Mouse (Mus musculus) cerebellum, postnatal 10 days (tissue): ENCODE data around the gene St14.
"Not testable (repeated sequence)": the region's sequence is repeated elsewhere in the genome, so short reads cannot be mapped to it uniquely, and the experiment has no call there.

Experiments used
- DNase-seq, 2 experiments: peaks; one replicate each; pipeline ENCODE4 v3.0.0; 2021; ENCODE audit warnings: mixed read lengths in 2 of 2

The St14 gene

DNA sequence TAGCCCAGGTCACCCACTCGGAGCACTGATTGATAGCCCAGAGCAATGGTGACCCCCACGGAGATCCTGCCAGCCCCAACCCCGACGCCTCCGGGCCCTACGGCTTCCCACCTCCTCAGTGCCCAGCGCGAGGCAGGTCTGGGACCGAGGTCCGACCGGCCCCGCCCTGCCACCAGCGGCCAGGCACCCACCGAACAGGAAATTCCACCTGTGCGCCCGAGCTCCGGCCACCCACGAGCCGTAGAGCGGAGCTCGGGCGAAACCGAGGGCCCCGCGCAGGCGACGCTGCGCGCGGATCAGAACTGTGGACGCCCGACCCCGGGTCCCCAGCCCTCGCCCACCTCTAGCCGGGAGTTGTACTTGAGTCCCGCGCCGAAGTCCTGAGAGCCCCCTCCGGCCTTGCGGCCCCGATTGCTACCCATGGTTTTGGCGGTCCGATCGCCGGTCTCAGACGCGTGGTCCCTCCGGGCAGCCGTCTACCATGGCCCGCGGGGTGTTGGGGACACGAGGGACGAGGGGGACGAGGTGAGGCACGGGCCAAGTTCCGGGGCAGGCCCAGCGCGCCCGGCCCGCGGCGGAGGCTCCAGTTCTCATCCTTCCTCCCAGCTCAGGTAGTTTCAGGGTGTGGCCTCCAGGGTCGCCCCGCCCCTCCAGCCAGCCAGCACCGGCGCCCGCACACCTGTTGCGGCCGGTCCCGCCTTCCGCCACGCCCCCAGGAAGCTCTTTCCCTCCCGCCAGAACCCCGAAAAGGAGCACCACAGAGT lies at the start of gene St14:
Gene St14, minus strand, starts transcription at position 649 of the 764 bp plus-strand sequence.
- peak; percentile 41 to 50 for DNase-seq

DNA sequence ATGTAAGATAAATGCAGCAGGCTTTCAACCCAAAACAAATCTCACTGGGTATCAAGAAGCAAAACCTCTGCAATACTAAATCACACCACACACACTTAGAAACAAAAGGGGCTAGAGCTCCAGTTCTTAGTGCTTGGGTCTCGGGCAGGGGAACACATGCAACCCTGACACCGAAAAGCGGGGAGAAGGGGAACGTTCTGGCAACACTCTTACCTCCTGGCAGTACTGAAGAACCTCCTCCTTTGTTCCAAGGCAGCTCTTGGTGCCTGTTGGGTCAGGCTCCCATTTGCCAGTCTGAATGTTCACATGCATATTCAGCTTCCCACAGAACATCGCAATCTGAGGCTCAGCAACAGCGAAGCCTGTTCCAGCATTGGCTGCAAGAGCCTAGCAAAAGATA lies 46.0 kb upstream of the St14 start:
- DNase-seq = no peak

DNA sequence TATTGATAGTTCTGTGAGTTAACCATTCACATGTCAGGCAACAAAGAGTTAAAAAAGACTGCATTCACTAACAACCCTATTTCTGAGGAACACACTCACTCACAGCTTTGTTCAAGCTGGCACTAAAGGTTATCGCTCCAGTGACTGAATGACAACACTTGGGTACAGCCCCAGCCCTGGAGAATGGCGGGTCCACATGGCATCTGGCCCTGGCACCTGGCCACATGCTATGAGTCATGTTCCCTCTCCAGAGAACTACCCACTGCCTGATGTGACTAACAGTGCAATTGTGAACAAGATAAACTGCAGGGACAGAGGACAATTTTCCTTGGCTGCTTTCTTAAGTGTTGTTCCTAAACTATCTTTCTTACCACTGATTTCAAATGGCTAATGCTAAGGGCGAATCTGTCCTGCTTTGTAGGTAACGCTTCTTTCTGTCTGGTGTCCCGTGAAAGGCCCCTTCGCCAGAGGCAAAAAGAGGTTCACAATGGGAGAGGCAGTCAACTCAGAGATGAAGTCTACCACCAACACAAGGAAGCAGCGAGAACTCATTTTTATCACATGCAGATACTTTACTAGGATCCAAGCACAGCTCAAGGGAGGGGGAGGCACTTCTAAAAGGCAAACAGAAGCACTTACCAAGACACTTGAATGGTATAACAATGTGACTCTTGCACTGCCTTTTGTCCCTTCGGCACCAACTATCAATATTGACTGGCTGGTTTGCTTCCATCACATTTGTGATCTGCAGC lies 44.9 kb upstream of the St14 start:
- peak; percentile 91 to 93 for DNase-seq

DNA sequence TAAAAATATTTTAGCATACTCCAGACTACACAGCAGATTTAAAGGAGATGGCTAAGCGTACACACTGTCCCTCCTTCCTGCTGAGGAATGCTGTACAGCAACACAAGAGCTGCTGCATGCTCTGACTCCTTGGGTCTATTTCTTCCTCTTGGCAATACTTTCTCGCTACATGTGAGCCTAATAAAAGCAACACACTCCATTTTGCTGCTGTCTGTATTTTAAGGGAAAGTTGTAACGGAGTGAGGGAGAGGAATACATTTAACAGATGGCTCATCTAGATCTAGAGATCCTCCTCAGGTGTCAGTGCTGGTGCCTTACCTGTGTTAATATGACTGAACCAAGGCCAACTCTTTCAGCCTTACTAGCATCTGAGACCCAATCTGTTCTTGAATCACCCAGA lies 44.3 kb upstream of the St14 start:
- DNase-seq = no peak

DNA sequence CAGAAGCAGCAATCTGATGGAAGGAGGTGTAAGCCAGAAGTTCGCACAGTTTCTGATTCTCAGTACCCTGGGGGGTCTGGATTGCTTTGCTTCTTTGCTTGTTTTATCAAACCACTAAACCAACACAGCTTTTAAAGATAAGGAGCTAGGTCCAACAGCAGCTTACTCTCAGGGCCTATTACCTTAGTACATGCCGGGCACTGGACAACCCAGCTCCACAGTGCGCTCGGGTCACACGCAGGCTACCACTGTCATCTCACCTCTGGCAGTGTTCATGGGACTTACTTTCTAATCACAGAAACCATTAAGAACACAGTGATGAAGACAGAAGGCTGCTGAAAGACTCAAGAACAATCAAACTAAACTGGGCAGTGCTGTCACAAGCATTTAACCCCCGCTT lies 43.7 kb upstream of the St14 start:
- DNase-seq = no peak

DNA sequence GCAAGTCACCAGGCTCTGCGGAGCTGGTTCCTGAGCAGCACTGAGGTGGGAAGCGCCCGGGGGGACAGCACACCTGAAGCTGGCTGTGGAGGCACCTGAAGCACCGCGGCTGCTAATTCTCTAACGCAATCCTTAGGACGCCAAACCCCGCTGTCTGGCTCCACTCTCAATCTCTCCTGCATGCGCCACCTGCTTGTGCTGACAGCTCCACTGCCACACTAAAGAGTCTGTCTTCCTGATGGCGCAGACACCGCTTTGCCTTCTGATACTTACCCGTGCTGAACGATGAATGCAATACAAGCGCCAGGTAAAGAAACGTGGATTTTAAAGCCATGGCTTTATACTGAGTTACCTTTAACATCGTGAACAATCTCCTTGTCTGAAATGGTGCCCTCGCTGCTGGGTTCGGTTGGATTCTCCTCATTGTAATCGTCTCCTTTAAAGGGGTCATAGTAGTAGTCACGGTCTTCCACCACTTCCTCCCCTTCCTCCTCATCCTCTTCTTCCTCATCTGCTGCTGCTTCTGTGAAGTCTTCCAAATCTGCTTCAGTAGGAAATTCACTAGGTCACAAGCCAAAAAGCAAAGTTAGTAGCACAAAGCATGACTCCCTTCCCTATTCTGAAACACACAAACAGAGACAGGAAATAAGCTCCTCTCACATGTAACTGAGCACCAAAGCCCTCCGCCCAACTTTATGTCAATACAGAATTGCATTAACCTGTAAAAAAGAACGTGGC lies 36.9 kb upstream of the St14 start:
- no peak for DNase-seq

DNA sequence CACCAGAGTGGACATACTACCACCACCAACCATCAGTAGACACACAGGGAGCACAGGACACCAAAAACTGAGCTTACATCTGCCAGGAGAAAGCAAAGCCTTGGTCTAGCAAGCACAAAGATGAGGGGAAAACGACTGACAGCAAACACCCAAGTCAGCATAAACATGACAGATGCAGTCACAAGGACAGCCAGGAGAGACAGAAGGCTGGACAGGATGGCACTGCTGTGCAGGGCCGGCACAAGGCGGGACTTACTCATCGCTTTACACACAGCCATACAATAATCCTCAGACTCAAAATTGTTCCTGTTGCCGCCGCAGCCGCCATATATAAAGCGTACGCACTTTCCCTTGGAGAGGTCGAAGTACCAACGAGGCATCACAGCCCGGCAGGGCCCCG lies 35.7 kb upstream of the St14 start:
- DNase-seq = peak; percentile 15 to 22

DNA sequence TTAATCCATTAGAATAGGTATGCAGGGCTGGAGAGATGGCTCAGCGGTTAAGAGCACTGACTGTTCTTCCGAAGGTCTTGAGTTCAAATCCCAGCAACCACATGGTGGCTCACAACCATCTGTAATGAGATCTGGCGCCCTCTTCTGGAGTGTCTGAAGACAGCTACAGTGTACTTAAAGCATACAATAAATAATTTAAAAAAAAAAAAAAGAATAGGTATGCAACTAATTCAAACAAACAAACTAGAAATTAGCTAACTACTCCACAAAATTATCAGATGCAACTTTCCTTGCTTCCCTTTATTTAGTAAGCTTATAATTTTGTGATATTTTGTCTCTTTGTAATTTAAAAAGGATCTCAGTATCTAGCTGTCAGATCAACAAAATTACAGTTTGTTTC lies 33.9 kb upstream of the St14 start:
- not testable (repeated sequence) for DNase-seq

DNA sequence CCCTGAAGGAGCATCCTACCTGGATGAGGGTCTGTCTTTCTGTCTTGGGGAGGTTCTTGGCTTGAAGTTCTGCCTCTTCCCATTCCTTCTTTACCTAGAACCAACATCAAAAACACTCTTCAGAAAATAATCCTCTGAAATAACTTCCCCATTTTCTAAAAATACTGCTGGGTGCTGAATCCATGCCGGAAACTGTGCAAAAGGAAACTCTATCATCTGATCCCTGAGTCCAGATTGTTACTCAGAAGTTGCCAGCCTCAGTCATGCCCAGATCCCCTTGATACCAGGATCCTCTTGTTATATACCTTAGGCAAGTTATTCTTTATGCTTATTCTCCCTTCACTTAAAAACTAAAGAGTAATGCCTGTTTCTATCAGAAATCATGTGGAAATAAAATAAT lies 31.7 kb upstream of the St14 start:
- no peak for DNase-seq

DNA sequence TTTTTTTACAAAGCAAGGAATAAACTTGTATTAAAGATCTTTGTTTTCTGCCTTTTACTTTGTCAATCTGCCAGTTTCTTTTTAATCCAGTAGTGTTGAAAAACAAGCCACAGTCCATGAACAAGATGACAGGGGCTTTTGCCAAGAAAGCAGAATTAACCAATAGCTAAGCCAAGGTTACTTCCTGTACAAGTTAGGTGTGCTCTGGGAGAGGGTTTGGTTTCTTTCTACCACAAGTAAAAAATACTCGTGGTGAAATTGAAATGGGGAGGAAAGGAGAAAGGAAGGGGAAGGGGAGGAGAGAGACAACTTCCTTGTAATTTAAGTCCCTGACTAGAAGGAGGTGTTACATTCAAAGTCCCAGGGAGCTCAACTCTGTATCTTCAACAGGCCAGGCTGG lies 31.3 kb upstream of the St14 start:
- DNase-seq = no peak

DNA sequence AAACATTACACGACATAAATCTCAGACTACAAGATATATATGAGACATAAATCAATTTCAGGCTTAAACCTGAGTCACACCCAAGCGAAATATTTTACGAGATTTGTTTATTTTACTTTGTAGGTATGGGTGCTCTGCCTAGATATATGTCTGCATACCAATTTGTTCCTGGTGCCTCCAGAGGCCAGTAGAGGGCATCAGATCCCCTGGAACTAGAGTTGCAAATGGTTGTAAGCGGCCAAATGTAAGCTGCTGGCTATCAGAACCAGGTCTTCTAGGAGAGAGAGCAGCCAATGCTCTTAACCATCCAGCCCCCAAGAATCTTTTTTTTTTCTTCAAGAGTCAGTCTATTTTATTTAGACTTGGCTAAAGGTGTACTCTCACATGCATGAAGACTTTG lies 28.3 kb upstream of the St14 start:
- DNase-seq = peak; percentile 49 to 57

DNA sequence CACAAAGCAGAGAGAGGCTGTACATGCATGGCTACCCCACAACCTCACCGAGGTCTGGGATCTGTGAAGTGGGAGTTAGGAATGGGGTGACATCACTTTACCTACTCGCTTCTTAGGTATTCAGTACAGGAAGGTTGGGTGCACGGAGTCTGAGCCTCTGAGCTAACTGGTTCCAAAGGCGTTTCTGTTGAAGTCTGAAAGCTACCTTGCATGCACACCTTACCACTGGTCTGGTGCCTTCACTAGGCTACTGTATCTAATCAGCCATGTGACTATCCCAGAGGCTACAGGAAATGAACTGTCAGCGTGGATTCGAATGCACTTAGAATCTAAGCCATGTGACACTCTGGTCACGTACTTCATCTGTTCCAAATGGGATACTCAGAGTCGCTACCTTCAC lies 24.9 kb upstream of the St14 start:
- no peak for DNase-seq

DNA sequence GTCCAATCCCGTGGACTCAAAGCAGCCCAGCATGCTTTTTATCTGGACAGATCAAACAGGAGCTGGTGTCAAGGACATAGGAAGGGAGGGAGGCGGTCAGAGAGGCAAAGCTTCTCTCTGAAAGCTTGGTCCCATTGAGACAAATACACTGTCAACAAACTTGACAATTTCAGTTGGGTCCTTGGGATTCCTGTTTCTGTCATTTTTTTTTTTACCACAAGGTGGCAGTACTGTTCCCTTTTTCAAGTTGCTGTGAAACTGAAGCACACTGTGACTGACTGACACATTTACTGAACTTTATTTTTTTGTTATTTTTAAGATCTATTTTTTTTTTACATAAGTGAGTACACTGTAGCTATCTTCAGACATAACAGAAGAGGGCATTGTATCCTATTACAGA lies 19.4 kb upstream of the St14 start:
- peak in 1 of 2 experiments; percentile 75 for DNase-seq

DNA sequence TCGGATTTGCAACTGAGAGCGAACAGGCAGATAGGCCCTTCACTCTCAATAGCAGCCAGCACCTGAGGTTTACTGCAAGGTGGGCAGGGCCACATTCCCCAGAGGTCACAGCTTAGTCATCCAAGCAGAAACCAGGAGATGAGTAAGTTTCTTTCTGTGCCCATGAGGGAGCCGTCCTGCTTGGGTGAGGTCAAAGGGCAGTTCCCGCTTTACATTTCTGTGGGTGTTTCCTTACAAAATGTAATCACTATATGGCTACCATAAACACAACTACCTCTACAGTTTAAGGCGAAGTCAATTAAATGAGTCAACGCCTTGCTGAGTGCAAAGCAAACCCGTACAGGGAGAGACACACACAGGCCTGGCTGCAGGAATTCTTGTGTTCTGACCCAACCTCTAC lies 16.5 kb upstream of the St14 start:
- DNase-seq = no peak

DNA sequence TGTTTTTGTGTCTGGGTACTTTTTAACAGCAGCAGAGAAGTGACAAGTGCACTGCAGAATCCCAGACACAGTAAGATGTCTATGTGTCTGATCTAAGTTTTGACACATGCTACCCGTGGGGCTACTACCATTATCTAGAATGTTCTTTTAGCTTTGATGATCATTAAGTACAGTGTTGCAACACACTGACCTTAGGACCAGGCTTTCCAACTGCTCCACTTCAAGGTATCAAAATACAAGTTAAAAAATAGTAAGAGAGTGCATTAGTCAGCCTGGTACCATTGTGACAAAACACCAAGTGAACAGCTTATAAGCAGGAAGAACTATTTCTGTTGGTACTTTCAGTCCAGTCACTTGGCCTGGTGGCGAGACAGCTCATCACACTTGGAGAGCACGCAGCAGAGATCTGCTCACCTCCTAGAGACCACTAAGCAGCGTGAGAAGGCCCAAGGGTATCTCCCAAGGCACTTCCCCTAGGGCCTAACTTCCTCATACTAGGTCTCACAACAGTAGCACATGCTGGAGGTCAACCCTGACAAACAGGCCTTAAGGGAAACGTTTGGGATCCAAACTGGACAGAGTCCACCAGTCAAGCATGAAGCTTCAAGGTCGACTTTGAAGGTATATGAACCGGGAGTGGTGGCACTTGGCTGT lies 13.7 kb upstream of the St14 start:
- DNase-seq = no peak

DNA sequence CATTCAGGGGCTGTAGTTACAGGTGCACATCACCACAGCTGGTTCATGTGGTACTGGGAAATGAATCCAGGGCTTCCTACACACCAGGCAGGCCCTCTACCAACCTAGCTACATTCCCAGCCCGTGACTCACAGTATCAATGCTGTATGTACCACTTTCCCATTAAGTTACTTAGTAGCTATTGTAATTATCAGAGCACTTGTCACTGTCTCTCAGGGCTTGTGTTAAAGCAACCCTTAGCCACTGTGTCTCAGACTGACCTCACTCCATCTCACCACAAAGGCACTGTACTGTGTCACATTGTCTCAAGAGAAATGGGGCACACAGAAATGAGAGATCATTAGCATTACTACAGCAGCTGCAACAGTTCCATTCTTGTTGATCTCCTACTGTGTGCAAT lies 11.3 kb upstream of the St14 start:
- no peak for DNase-seq

DNA sequence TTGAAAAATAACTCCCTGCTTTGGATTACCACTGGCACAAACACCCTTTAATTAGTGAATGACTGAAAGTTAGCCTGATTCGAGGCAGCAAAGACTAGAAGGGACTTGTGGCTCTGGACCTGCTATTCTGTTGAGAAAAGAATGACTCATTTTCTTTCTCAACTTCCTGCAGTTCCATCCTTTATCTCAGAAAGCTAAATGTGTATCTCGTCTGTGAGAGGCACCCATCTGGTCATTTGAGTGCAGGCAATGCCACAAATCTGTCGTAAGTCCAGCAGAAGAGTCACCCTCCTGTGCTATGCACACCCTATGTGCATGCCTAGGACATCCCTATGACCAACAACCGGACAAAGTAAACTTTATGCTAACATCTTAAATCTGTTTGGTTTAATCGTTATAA lies 1.5 kb upstream of the St14 start:
- no peak for DNase-seq

DNA sequence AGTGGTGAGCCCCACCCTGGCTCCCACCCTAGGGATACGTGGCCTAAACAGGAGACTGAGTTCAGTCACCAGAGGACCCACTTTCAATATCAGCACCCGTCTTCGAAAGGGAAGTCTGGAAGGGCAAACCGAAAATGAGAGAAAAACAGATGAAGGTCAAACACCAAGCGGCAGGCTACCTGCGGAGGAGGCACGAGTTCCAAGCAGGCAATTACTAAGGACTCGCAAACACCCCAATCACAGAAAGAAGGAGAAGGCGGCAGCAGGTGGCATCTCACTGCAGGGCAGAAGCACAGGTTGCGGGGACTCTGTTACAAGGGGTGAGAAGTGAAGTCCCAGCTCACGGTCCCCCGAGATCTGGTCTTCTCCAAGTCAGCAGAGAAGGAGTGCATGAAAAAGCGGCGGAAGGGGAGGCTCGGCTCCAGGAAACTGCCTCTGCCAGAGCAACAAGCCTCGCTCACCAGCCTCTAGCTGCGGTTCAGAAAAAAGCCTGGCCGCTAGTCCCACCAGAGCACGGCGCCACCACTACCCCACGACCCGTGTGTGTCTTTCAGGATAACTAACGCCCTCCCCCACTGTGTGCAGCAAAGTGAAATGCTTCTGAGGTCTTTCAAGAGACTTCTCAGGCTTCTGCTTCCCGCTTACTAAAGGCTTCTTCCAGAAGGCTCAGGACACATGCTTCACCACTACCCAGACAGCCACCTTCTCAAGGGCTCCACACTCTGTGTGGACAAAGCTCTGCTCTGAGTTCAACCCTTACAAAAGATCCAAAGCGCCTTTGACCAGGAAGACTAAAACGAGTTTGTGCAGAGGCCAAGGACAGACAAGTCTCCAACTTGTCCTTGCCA lies 1.1 kb downstream of the St14 start:
- DNase-seq = peak; percentile 20 to 33

DNA sequence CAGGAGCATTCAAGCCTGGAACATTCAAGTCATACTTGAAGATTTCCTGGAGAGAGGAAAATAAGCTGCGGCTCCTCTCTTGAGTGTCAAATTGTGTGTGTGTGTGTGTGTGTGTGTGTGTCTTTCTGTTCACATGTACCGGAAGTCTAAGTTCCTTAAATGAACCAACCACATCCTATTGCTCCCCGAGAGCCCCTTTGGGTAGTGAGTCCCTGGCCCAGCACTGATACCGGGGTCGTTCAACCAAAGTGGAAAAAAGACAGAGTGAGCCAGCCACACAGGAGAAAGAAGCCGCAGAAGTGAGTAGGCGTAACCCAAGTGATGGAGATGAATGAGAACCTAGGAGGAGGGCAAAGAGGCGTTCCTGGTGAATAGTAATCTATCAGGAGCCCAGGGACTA lies 1.7 kb downstream of the St14 start:
- DNase-seq = no peak

DNA sequence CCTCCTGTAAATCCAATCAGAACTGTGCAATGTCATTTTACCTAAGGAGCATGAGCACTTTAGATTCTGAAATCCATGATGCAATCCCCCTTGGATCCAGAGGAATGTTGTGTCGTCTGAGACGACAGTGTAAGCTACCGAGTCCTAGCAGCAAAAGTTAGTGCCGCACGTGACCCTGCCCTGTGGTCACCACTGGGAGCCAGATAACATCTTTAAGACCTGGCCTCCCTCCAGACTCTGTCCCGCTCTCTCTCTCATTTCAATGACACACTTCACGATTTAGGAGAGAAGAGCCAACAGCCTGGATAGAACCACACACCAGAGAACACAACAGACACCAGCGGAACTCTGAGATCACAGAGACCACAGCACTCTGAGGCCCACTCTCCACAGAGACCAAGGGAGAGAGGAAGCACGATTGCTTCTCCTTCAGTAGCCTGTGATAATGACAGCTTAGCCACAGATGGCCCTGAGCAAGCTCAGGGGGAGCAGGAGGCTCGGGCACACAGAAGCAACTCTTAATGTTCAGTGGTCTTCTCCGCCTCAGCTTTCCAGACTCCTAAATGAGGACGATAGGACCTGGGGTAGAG lies 3.7 kb downstream of the St14 start:
- DNase-seq = no peak

DNA sequence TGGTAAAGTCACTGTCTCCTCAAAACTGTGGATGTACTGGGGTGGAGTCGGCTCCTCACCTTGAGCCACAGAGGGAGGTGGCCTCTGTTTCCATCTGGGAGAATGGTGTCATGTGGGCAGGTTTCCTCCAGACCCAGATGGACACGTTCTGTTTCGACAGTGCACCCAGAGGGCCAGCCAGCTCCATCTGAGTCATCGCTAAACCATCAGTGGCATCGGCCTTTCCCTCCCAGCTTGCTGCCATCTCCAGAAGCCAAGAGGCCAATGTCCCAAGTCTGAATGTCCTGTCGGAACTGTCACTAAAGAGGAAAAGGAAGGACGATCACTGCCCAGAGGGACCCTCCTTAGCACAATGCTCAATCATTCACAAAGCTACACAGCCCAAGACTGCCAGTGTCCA lies 5.6 kb downstream of the St14 start:
- no peak for DNase-seq

DNA sequence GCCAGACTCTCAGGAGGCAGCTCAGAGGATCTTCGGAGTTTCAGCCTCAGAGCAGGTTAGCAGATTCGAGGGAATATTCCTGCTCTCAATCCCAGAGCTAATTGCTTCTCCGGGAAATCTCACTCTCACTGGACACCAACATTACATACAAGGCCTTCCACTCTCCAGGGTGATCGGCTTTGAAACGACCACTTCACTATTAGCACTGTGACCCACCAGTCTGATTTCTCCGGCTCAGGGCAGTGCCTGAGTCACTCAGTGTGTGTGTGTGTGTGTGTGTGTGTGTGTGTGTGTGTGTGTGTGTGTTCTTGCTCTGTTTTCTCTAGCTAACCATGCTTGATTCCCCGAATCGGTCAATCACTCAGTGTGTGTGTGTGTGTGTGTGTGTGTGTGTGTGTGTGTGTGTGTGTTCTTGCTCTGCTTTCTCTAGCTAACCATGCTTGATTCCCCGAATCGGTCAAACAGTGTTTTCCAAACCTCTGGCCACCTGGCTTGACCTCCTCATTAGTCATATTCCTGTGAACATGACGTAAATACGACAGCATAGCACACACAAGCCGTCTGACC lies 9.1 kb downstream of the St14 start:
- no peak for DNase-seq
